Mouse (Mus musculus) embryonic stem cell, embryonic (primary cell): ENCODE measurements around the gene Sim2.

ENCODE experiments used
- CTCF ChIA-PET, 4 experiments: fragments of 300-600 bp in 2 of 4; fragments of 350-600 bp in 2 of 4; sonication (Branson Sonifier 250); formaldehyde crosslinking; loops; one replicate each; lab custom pipeline; 2022; ENCODE audit warnings: inconsistent platforms in 2 of 4; lab: Charles Lee
- POLR2A ChIA-PET, 4 experiments: fragments of 300-600 bp in 2 of 4; fragments of 350-600 bp in 2 of 4; sonication (Branson Sonifier 250); formaldehyde crosslinking; loops; one replicate each; lab custom pipeline; 2022; ENCODE audit warnings: antibody characterized with exemption in 4 of 4, inconsistent platforms in 1 of 4; lab: Charles Lee

Gene Sim2

DNA sequence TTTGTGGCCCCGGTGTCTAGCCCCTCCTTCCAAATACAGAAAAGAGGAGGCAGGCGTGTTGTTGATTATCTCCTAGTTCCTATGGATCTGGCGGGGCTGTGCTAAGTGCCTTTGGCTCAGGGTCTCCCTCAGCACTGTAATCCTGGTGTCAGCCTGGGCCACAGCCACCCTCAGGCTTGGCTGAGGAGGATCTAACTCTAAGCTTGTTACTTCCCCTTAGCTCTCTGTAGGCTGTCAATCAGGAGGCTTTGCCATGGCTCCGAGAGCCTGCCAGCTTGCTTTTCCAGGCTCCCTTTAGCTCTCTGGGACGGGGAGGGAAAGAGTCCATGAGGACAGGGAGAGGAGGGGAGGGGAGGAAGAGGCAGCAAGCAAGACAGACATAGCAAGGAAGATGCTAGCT is 80.2 kb downstream of the Sim2 start:
- CTCF ChIA-PET = interaction anchor here in 2 of 4 experiments (0.7 to 1.2 kb wide), 2 partner anchors 94 to 249 kb away, joined by 3 read pairs; no protein-coding TSS in a partner anchor
- POLR2A ChIA-PET = interaction anchor here in 2 of 4 experiments (0.6 to 1.3 kb wide), 4 partner anchors 10 to 206 kb away, joined by 3 to 4 read pairs (median 3); partner anchors contain the start of gene Pigp (in 1 of the 2)

- ChIA-PET CTCF (interaction anchor here in 1 of 4 experiments (1.3 kb wide), 1 partner anchor 145 kb away, joined by 3 read pairs; the partner anchor contains the start of gene Hlcs), POLR2A (interaction anchor here in 3 of 4 experiments (0.6 to 1.2 kb wide), 6 partner anchors 9 to 1454 kb away, joined by 3 to 5 read pairs (median 4); no protein-coding TSS in a partner anchor)
Measured at GRCm38 (mm10) chr16:94168655-94169545, 84.2 kb downstream of the Sim2 start.

DNA sequence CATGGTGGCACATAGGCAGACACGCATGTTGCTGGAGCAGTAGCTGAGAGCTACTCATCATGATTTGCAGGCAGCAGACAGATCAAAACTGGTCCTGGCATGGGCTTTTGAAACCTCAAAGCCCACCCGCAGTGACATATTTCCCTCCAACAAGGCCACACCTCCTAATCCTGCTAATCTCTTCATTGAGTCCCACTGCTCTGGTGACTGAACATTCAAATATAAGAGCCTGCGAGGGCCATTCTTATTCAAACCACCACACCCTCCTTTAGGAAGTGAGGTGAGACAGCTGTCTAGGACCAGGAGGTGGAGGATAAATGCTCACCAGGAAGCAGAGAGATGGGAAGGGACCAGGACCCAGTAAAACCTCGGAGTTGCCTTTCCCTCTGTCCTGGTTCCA is 85.5 kb downstream of the Sim2 start:
- CTCF ChIA-PET = no interaction called here
- POLR2A ChIA-PET = interaction anchor here in 3 of 4 experiments (0.8 to 1.4 kb wide), 7 partner anchors 8 to 399 kb away, joined by 3 to 4 read pairs (median 3); no protein-coding TSS in a partner anchor

GRCm38 (mm10) chr16:94173361-94173760 is 88.6 kb downstream of the Sim2 start:
- CTCF ChIA-PET = interaction anchor here in 1 of 4 experiments (0.6 kb wide), 1 partner anchor 462 kb away, joined by 5 read pairs; the partner anchor contains the start of gene Dop1b
- POLR2A ChIA-PET = interaction anchor here in 1 of 4 experiments (0.9 kb wide), 1 partner anchor 11 kb away, joined by 5 read pairs; no protein-coding TSS in a partner anchor

GRCm38 (mm10) chr16:94175366-94175986 is 90.7 kb downstream of the Sim2 start:
- CTCF ChIA-PET = interaction anchor here in 1 of 4 experiments (0.6 kb wide), 2 partner anchors 17 to 109 kb away, joined by 4 to 5 read pairs; no protein-coding TSS in a partner anchor
- POLR2A ChIA-PET = interaction anchor here in 2 of 4 experiments (0.7 kb wide), 2 partner anchors 66 to 343 kb away, joined by 3 to 4 read pairs; no protein-coding TSS in a partner anchor
